Mouse (Mus musculus): ENCODE data around the gene Cab39. TPM values are rescaled to one million over a fixed set of nuclear protein-coding genes. Genes with fewer than 3 reads are reported as not detected.

Gene Cab39
- polyA plus RNA-seq, 2 experiments = 15.8 to 20.4 TPM

DNA sequence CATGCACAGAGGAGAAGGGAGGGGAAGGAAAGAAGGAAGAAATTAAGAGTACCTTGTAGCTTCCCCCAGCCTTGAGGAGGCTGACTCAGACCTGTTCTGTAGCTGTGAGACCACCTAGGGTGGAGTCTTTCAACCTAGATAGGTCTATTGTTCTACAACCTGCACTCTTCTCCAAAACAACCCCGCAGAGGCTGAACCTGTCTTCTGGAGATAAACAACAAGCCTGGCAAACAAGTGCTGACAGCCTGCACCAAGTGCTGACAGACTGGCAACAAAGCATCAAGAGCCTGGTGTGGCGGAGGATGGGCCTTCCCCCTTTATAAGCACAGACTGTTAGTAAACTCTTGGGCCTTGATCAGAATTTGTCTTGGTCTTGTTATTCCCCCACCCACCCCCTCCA is 77.3 kb downstream of the Cab39 start:
- Histone ChIP-seq H3K9me3 (ENCODE audit: control insufficient read depth, low read length) (no peaks in the 10 kb centered on the region), H3K4me2 (ENCODE audit: low read depth) (no peak overlapping the region), H3K27ac (no peak overlapping the region), H3K9ac (replicated peaks) (no peak overlapping the region), H3K4me3 (ENCODE audit: insufficient read depth in 1 of 2, low read depth in 2 of 2, low read length in 2 of 2) (no peak overlapping the region), H3K36me3 (replicated peaks; ENCODE audit: control insufficient read depth, insufficient read depth, low read depth) (no peaks in the 10 kb centered on the region), H3K27me3 (ENCODE audit: control insufficient read depth, insufficient read depth, low read length) (no peaks in the 10 kb centered on the region), H3K4me1 (replicated peaks; ENCODE audit: control insufficient read depth in 2 of 2, insufficient read depth in 2 of 2, low read length in 1 of 2) (no peaks in the 10 kb centered on the region)
- ATAC-seq (ENCODE audit: insufficient read depth) (no peak), DNase-seq (ENCODE audit: low read depth in 3 of 3, low spot score in 3 of 3) (no peak)
- WGBS (ENCODE audit: insufficient replicate concordance) = 49% methylated on average over 2 of the region's 2 CpGs
- no peak for TF ChIP-seq EP300 (IDR thresholded peaks at IDR 0.05; ENCODE audit: low read depth)
- TF ChIP-seq CTCF (IDR thresholded peaks at IDR 0.05; ENCODE audit: low read depth) = no peak

DNA sequence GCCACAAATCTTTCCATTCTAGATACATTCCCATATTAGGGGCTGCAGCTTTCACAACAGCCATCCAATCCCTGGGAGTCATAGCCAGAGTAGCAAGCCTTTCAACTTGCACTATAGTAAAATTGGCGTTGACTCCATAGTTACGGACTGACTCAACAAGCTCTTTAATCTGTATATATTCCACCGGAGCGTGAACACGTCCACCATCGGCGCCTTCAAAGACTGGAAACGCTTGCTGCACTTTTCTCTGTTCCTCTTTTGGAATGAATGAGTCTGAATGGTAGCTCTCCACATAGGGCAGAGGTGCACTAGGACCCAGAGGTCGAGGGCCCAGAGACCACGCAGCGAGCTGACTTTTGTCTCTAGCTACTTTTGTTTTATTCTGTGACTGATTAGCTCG is 88.8 kb downstream of the Cab39 start:
- Histone ChIP-seq H3K4me2 (ENCODE audit: low read depth) (no peak overlapping the region), H3K9ac (replicated peaks) (no peak overlapping the region), H3K4me1 (replicated peaks; ENCODE audit: control insufficient read depth in 2 of 2, insufficient read depth in 2 of 2, low read length in 1 of 2) (no peaks in the 10 kb centered on the region), H3K27me3 (ENCODE audit: control insufficient read depth, insufficient read depth, low read length) (no peaks in the 10 kb centered on the region), H3K36me3 (replicated peaks; ENCODE audit: control insufficient read depth, insufficient read depth, low read depth) (no peaks in the 10 kb centered on the region), H3K4me3 (ENCODE audit: insufficient read depth in 1 of 2, low read depth in 2 of 2, low read length in 2 of 2) (no peak overlapping the region), H3K9me3 (ENCODE audit: control insufficient read depth, low read length) (no peaks in the 10 kb centered on the region), H3K27ac (no peak overlapping the region)
- TF ChIP-seq EP300 (IDR thresholded peaks at IDR 0.05; ENCODE audit: low read depth) (no peak), CTCF (IDR thresholded peaks at IDR 0.05; ENCODE audit: low read depth) (no peak)
- ATAC-seq (ENCODE audit: insufficient read depth) (no peak), DNase-seq (ENCODE audit: low read depth in 3 of 3, low spot score in 3 of 3) (no peak)
- 77% methylated on average over 12 of the region's 12 CpGs for WGBS (ENCODE audit: insufficient replicate concordance)

DNA sequence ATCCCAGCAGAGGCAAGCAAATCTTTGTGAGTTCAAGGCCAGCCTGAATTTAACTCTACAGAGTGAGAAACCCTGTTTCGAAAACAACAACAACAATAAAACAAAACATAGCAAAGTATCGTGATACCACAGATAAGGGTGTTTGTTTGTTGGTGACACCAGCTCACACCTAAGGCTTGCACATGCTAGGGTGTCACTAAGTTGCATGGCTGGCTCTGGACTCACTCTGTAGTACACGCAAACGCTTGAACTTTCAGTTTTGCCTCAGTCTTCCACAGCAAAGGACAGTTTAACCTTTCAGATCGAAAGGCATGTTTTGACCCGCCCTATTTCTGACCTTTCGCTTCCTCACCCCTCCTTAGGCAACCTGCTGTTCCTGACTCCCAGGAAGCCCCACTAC is 94.0 kb downstream of the Cab39 start:
- Histone ChIP-seq H3K4me1 (replicated peaks; ENCODE audit: control insufficient read depth in 2 of 2, insufficient read depth in 2 of 2, low read length in 1 of 2) (no peaks in the 10 kb centered on the region), H3K27me3 (ENCODE audit: control insufficient read depth, insufficient read depth, low read length) (no peaks in the 10 kb centered on the region), H3K9me3 (ENCODE audit: control insufficient read depth, low read length) (no peaks in the 10 kb centered on the region), H3K9ac (replicated peaks) (no peak overlapping the region), H3K36me3 (replicated peaks; ENCODE audit: control insufficient read depth, insufficient read depth, low read depth) (no peaks in the 10 kb centered on the region), H3K27ac (no peak overlapping the region), H3K4me3 (ENCODE audit: insufficient read depth in 1 of 2, low read depth in 2 of 2, low read length in 2 of 2) (no peak overlapping the region), H3K4me2 (ENCODE audit: low read depth) (no peak overlapping the region)
- TF ChIP-seq EP300 (IDR thresholded peaks at IDR 0.05; ENCODE audit: low read depth) = no peak
- no peak for TF ChIP-seq CTCF (IDR thresholded peaks at IDR 0.05; ENCODE audit: low read depth)
- WGBS (ENCODE audit: insufficient replicate concordance) = 71% methylated on average over 7 of the region's 7 CpGs
- no peak for DNase-seq (ENCODE audit: low read depth in 3 of 3, low spot score in 3 of 3)
- no peak for ATAC-seq (ENCODE audit: insufficient read depth)

- 2% methylated on average over 35 of the region's 35 CpGs for WGBS (ENCODE audit: insufficient replicate concordance)
- Histone ChIP-seq H3K27ac (no peak within 1 kb of the TSS), H3K4me3 (ENCODE audit: insufficient read depth in 1 of 2, low read depth in 2 of 2, low read length in 2 of 2) (peak within 1 kb of the TSS; percentile 65 to 82)
Measured at GRCm38 (mm10) chr1:85894231-85894747, 101.0 kb downstream of the Cab39 start, which contains the start of gene Itm2c. TSS of gene Itm2c (plus strand) at chr1:85894281.

DNA sequence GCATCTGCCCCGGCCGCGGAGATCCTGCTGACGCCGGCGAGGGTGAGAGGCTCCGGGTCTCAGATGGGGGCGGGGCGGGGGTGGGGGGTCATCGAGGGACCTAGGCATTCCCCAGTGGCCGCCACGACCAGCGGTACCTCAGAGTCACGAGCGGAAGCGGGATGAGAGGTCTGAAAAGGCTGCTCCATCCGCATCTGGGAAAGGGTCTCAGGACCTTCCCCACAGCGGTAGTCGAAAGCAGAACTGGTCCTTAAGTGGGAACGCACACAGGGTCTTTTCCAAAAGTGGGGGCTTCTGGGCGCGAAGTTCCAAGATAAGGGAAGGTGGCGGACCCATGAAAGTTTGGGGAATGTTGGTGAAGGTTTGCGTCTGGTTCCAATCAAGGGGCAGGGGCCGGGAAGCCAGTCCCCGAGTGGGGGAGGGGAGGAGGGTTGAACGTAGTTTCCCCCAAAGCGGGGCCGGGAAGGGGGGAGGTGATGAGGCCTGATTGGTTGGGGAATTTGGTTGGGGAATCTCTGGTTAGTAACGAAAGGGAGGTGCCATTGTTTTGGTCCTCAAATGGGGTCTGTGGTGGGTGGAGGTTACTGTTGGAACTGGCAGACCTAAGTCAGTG is 101.6 kb downstream of the Cab39 start:
- H3K9me3 ChIP-seq (ENCODE audit: control insufficient read depth, low read length) = no peaks in the 10 kb centered on the region
- H3K4me1 ChIP-seq (replicated peaks; ENCODE audit: control insufficient read depth in 2 of 2, insufficient read depth in 2 of 2, low read length in 1 of 2) = peaks cover 0 to 30% of the 10 kb centered on the region in 2 experiments; a peak in 2 of 4 replicates
- TF ChIP-seq EP300 (IDR thresholded peaks at IDR 0.05; ENCODE audit: low read depth) (no peak), CTCF (IDR thresholded peaks at IDR 0.05; ENCODE audit: low read depth) (no peak)
- peak overlapping the region; percentile 52 for H3K9ac ChIP-seq (replicated peaks)
- ATAC-seq (ENCODE audit: insufficient read depth) (peak; percentile 17; the same call in 1 of the 2 replicates), DNase-seq (ENCODE audit: low read depth in 3 of 3, low spot score in 3 of 3) (no peak)
- peak overlapping the region; percentile 65 to 82 for H3K4me3 ChIP-seq (ENCODE audit: insufficient read depth in 1 of 2, low read depth in 2 of 2, low read length in 2 of 2)
- no peaks in the 10 kb centered on the region for H3K36me3 ChIP-seq (replicated peaks; ENCODE audit: control insufficient read depth, insufficient read depth, low read depth)
- WGBS (ENCODE audit: insufficient replicate concordance) = 1% methylated on average over 30 of the region's 30 CpGs
- H3K27me3 ChIP-seq (ENCODE audit: control insufficient read depth, insufficient read depth, low read length) = no peaks in the 10 kb centered on the region
- H3K27ac ChIP-seq = no peak overlapping the region
- H3K4me2 ChIP-seq (ENCODE audit: low read depth) = peak overlapping the region; percentile 72

More at GRCm38 (mm10) chr1:85894231-85894747, 101.0 kb downstream of the Cab39 start, which contains the start of gene Itm2c:
- no peak for TF ChIP-seq EP300 (IDR thresholded peaks at IDR 0.05; ENCODE audit: low read depth)
- no peak for TF ChIP-seq CTCF (IDR thresholded peaks at IDR 0.05; ENCODE audit: low read depth)
- Histone ChIP-seq H3K9ac (replicated peaks) (peak within 1 kb of the TSS; percentile 52), H3K9me3 (ENCODE audit: control insufficient read depth, low read length) (no peaks in the 10 kb centered on the region), H3K36me3 (replicated peaks; ENCODE audit: control insufficient read depth, insufficient read depth, low read depth) (no peaks in the 10 kb centered on the region), H3K4me1 (replicated peaks; ENCODE audit: control insufficient read depth in 2 of 2, insufficient read depth in 2 of 2, low read length in 1 of 2) (peaks cover 0 to 25% of the 10 kb centered on the region in 2 experiments; a peak in 2 of 4 replicates), H3K27me3 (ENCODE audit: control insufficient read depth, insufficient read depth, low read length) (no peaks in the 10 kb centered on the region), H3K4me2 (ENCODE audit: low read depth) (peak within 1 kb of the TSS; percentile 72)
- DNase-seq (ENCODE audit: low read depth in 3 of 3, low spot score in 3 of 3) = peak; percentile 37 to 51 (median 42)
- peak; percentile 66 for ATAC-seq (ENCODE audit: insufficient read depth)

Data from liver, embryonic 14.5 days (tissue).